Comparison of ENCODE assay signal across 10 mouse cellular contexts in the genomic region with DNA sequence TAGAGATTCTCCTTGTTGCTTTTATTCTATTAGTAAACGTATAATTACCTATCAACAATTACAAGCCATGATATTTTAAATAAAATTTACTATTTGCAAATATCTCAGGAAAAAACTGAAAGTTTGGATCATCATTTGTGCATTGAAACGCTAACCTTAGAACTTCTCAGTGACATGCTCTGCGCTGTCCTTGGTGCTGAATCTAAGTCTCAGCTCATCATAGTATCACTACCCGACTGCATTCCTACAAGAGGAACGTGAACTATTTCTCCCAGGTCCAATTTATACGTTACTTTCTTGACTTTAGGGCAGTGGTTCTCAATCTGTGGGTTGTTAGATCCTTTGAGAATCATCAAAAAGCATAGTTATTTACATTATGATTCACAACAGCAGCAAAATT. TPM values are rescaled to one million over a fixed set of nuclear protein-coding genes. Genes with fewer than 3 reads are reported as not detected.
A peak's percentile ranks its signal among the peaks of the same experiment; 100 is the strongest.
DNase-seq lines count a peak whose midpoint lies in the region; ATAC-seq and TF ChIP-seq lines count a peak whose summit lies in the region.
"Had no signal": no experiment of that assay in that cellular context is flagged by ENCODE, and none has a peak within 500 bp of the region (broad histone marks: within the 10 kb centered on the region; RNA-seq: fewer than 3 reads in every experiment).

No protein-coding gene starts in this region.

- H3K4me3 ChIP-seq in intestine, embryonic 16.5 days (ENCODE audit: low read length): no peak overlapping the region
- no peak overlapping the region for H3K4me3 ChIP-seq in intestine, postnatal 0 days (ENCODE audit: low read depth, low read length)
- H3K4me3 ChIP-seq in myocyte: no peak overlapping the region
- H3K4me3 ChIP-seq: liver, embryonic 15.5 days; stomach, embryonic 15.5 days had no signal

- no peaks in the 10 kb centered on the region for H3K9me3 ChIP-seq in intestine, embryonic 16.5 days (ENCODE audit: control insufficient read depth, low read length)
- no peaks in the 10 kb centered on the region for H3K9me3 ChIP-seq in intestine, postnatal 0 days (ENCODE audit: control insufficient read depth)
- H3K9me3 ChIP-seq: liver, embryonic 15.5 days; stomach, embryonic 15.5 days had no signal

- no peak for TF ChIP-seq POLR2A in myocyte (IDR thresholded peaks at IDR 0.05; ENCODE audit: insufficient read length, low read depth)

- ATAC-seq in intestine, embryonic 16.5 days: peak; percentile 56; the same call in 1 of the 2 replicates
- no peak for ATAC-seq in intestine, postnatal 0 days

- no peak overlapping the region for H3K9ac ChIP-seq in intestine, embryonic 16.5 days (ENCODE audit: low read depth, low read length)
- no peak overlapping the region for H3K9ac ChIP-seq in intestine, postnatal 0 days (ENCODE audit: low read depth, low read length)
- H3K9ac ChIP-seq: liver, embryonic 15.5 days; stomach, embryonic 15.5 days had no signal

- no peaks in the 10 kb centered on the region for H3K36me3 ChIP-seq in intestine, embryonic 16.5 days (ENCODE audit: control insufficient read depth, insufficient read depth, low read length)
- H3K36me3 ChIP-seq in intestine, postnatal 0 days (ENCODE audit: control insufficient read depth, insufficient read depth): no peaks in the 10 kb centered on the region
- H3K36me3 ChIP-seq in myocyte (ENCODE audit: control insufficient read depth, insufficient read depth): no peaks in the 10 kb centered on the region
- H3K36me3 ChIP-seq: liver, embryonic 15.5 days; stomach, embryonic 15.5 days had no signal

- TF ChIP-seq CTCF in intestine, postnatal 0 days (IDR thresholded peaks at IDR 0.05; ENCODE audit: low read depth): no peak

- 7% methylated on average over 6 of the region's 6 CpGs for WGBS in intestine, embryonic 16.5 days
- WGBS in intestine, postnatal 0 days: 4% methylated on average over 6 of the region's 6 CpGs

- no peaks in the 10 kb centered on the region for H3K79me2 ChIP-seq in myocyte (ENCODE audit: control insufficient read depth, insufficient read depth)

- H3ac ChIP-seq in myocyte (ENCODE audit: control insufficient read depth, insufficient read length): no peak overlapping the region

- H3K27ac ChIP-seq in intestine, embryonic 16.5 days (ENCODE audit: low read length): no peak overlapping the region
- no peak overlapping the region for H3K27ac ChIP-seq in intestine, postnatal 0 days (ENCODE audit: low read depth, low read length)
- H3K27ac ChIP-seq: liver, embryonic 15.5 days; stomach, embryonic 15.5 days had no signal

- H3K4me1 ChIP-seq in intestine, embryonic 16.5 days (ENCODE audit: control insufficient read depth, insufficient read depth, low read length): no peaks in the 10 kb centered on the region
- no peaks in the 10 kb centered on the region for H3K4me1 ChIP-seq in intestine, postnatal 0 days (replicated peaks; ENCODE audit: control insufficient read depth, insufficient read depth, low read length)
- H3K4me1 ChIP-seq: liver, embryonic 15.5 days; stomach, embryonic 15.5 days had no signal

- DNase-seq in MEL-GATA-1-ER (ENCODE audit: extremely low read depth, low read depth): peak; percentile 39
- DNase-seq in embryo, embryonic 10 days (ENCODE audit: low spot score): peak; percentile 93
- DNase-seq in T-cell, adult 2 months (ENCODE audit: low spot score): no peak
- DNase-seq in frontal cortex, postnatal 36 days (ENCODE audit: low spot score in 2 of 2): no peak
- DNase-seq in frontal cortex, adult 2 months (ENCODE audit: extremely low spot score in 1 of 2, low spot score in 1 of 2): no peak

- H3K27me3 ChIP-seq in intestine, embryonic 16.5 days (replicated peaks; ENCODE audit: control insufficient read depth, insufficient read depth, low read length): no peaks in the 10 kb centered on the region
- no peaks in the 10 kb centered on the region for H3K27me3 ChIP-seq in intestine, postnatal 0 days (replicated peaks; ENCODE audit: control insufficient read depth, insufficient read depth, low read length)
- H3K27me3 ChIP-seq in myocyte (ENCODE audit: control insufficient read depth, insufficient read depth, insufficient read length): no peaks in the 10 kb centered on the region
- H3K27me3 ChIP-seq: liver, embryonic 15.5 days; stomach, embryonic 15.5 days had no signal

- H3K4me2 ChIP-seq in intestine, embryonic 16.5 days (ENCODE audit: low read depth, low read length): no peak overlapping the region
- no peak overlapping the region for H3K4me2 ChIP-seq in intestine, postnatal 0 days (replicated peaks; ENCODE audit: low read depth)
- no peak overlapping the region for H3K4me2 ChIP-seq in myocyte (ENCODE audit: low read depth)
- H3K4me2 ChIP-seq: liver, embryonic 15.5 days; stomach, embryonic 15.5 days had no signal

TF ChIP-seq in myocyte, 11 proteins besides CTCF, POLR2A, EP300 and RAD21:
- peak; percentile 86 for TF ChIP-seq REST (IDR thresholded peaks at IDR 0.05; ENCODE audit: insufficient read depth, insufficient read length)
- TF ChIP-seq USF1 (IDR thresholded peaks at IDR 0.05; ENCODE audit: low read depth): no peak

RNA-seq across cellular contexts. Expression of gene Kynu, which starts 58.4 kb away (rescaled TPM):
- polyA plus RNA-seq in intestine, embryonic 16.5 days (2015; fragmentation: Nextera tagmentation; extraction: Ambion mirVana): 4.6 and 5.0 TPM in 2 replicates
- 1.6 and 2.4 TPM in 2 replicates for polyA plus RNA-seq in intestine, postnatal 0 days (2015; fragmentation: Nextera tagmentation; extraction: Ambion mirVana)
- not detected for polyA plus RNA-seq in myocyte (2012; fragmentation: generic; extraction: Trizol)
- 0.06 and 0.18 TPM in 2 replicates for polyA plus RNA-seq in frontal cortex, adult 2 months (2012; rRNA removed)

Comparison
In these comparisons a context has a peak if more than half of its experiments do, and no peak if none do; other contexts are left out.
1. DNase-seq: peak in MEL-GATA-1-ER (single experiment) and embryo, embryonic 10 days (single experiment); none in T-cell, adult 2 months (single experiment), frontal cortex, postnatal 36 days (0 of 2) and frontal cortex, adult 2 months (0 of 2).